Mouse (Mus musculus): Measurements from ENCODE around the gene Notum. TPM values are rescaled to one million over a fixed set of nuclear protein-coding genes. Genes with fewer than 3 reads are reported as not detected.

The Notum gene
- polyA plus RNA-seq, 1 experiment from 2014 or later, result 0.29 TPM

GRCm38 (mm10) chr11:120659509-120660300, 1.3 kb downstream of the Notum start:
- no peaks in the 10 kb centered on the region for H3K9me3 ChIP-seq (ENCODE audit: low read length)
- no peak overlapping the region for H3K9ac ChIP-seq (replicated peaks)
- H3K4me2 ChIP-seq (ENCODE audit: low read depth, low read length), result peak overlapping the region; percentile 72
- no peaks in the 10 kb centered on the region for H3K36me3 ChIP-seq (replicated peaks; ENCODE audit: insufficient read depth, low read length)
- 5% methylated on average over 44 of the region's 50 CpGs for WGBS (ENCODE audit: insufficient replicate concordance)
- H3K4me3 ChIP-seq (ENCODE audit: low read depth, low read length), result peak overlapping the region; percentile 45
- no peak for DNase-seq
- ATAC-seq, result peak; percentile 26; the same call in 1 of the 2 replicates
- H3K27ac ChIP-seq (ENCODE audit: low read depth), result no peak overlapping the region
- H3K27me3 ChIP-seq (ENCODE audit: insufficient read depth, low read length), result peaks cover 70% of the 10 kb centered on the region
- H3K4me1 ChIP-seq (ENCODE audit: insufficient read depth), result peaks cover 15% of the 10 kb centered on the region
- TF ChIP-seq EP300 (IDR thresholded peaks at IDR 0.05; ENCODE audit: low read depth) (no peak), CTCF (IDR thresholded peaks at IDR 0.05; ENCODE audit: low read depth) (no peak)

GRCm38 (mm10) chr11:120658876-120659410, 2.0 kb downstream of the Notum start:
- Histone ChIP-seq H3K36me3 (replicated peaks; ENCODE audit: insufficient read depth, low read length) (no peaks in the 10 kb centered on the region), H3K27ac (ENCODE audit: low read depth) (no peak overlapping the region), H3K9me3 (ENCODE audit: low read length) (no peaks in the 10 kb centered on the region), H3K4me3 (ENCODE audit: low read depth, low read length) (no peak overlapping the region), H3K9ac (replicated peaks) (no peak overlapping the region), H3K27me3 (ENCODE audit: insufficient read depth, low read length) (peaks cover 70% of the 10 kb centered on the region), H3K4me2 (ENCODE audit: low read depth, low read length) (no peak overlapping the region), H3K4me1 (ENCODE audit: insufficient read depth) (peaks cover 18% of the 10 kb centered on the region)
- no peak for TF ChIP-seq EP300 (IDR thresholded peaks at IDR 0.05; ENCODE audit: low read depth)
- peak; percentile 91 for TF ChIP-seq CTCF (IDR thresholded peaks at IDR 0.05; ENCODE audit: low read depth)
- ATAC-seq (0 out of 2 replicates have a peak, but pooled peaks have one; percentile 30), DNase-seq (peak; percentile 86)
- 2% methylated on average over 24 of the region's 24 CpGs for WGBS (ENCODE audit: insufficient replicate concordance)

GRCm38 (mm10) chr11:120657301-120657700, 3.7 kb downstream of the Notum start:
- Histone ChIP-seq H3K4me1 (ENCODE audit: insufficient read depth) (peaks cover 18% of the 10 kb centered on the region), H3K9ac (replicated peaks) (no peak overlapping the region), H3K4me2 (ENCODE audit: low read depth, low read length) (no peak overlapping the region), H3K27ac (ENCODE audit: low read depth) (no peak overlapping the region), H3K36me3 (replicated peaks; ENCODE audit: insufficient read depth, low read length) (no peaks in the 10 kb centered on the region), H3K27me3 (ENCODE audit: insufficient read depth, low read length) (peaks cover 54% of the 10 kb centered on the region), H3K4me3 (ENCODE audit: low read depth, low read length) (no peak overlapping the region), H3K9me3 (ENCODE audit: low read length) (no peaks in the 10 kb centered on the region)
- 77% methylated on average over 4 of the region's 4 CpGs for WGBS (ENCODE audit: insufficient replicate concordance)
- DNase-seq (no peak), ATAC-seq (no peak)
- TF ChIP-seq EP300 (IDR thresholded peaks at IDR 0.05; ENCODE audit: low read depth), result no peak
- TF ChIP-seq CTCF (IDR thresholded peaks at IDR 0.05; ENCODE audit: low read depth), result no peak

GRCm38 (mm10) chr11:120654741-120655140, 6.2 kb downstream of the Notum start:
- ATAC-seq, result no peak
- Histone ChIP-seq H3K4me3 (ENCODE audit: low read depth, low read length) (no peak overlapping the region), H3K27ac (ENCODE audit: low read depth) (no peak overlapping the region), H3K4me1 (ENCODE audit: insufficient read depth) (peaks cover 8% of the 10 kb centered on the region; the same call in 1 of the 2 replicates), H3K9ac (replicated peaks) (no peak overlapping the region), H3K4me2 (ENCODE audit: low read depth, low read length) (no peak overlapping the region), H3K27me3 (ENCODE audit: insufficient read depth, low read length) (peaks cover 28% of the 10 kb centered on the region), H3K9me3 (ENCODE audit: low read length) (no peaks in the 10 kb centered on the region), H3K36me3 (replicated peaks; ENCODE audit: insufficient read depth, low read length) (no peaks in the 10 kb centered on the region)
- DNase-seq, result no peak
- TF ChIP-seq EP300 (IDR thresholded peaks at IDR 0.05; ENCODE audit: low read depth), result no peak
- no peak for TF ChIP-seq CTCF (IDR thresholded peaks at IDR 0.05; ENCODE audit: low read depth)
- WGBS (ENCODE audit: insufficient replicate concordance), result 68% methylated on average over 3 of the region's 3 CpGs

- no peak overlapping the region for H3K4me3 ChIP-seq (ENCODE audit: low read depth, low read length)
- DNase-seq (no peak), ATAC-seq (no peak)
- 0 out of 2 replicates have a peak, but pooled peaks cover under 1% of the 10 kb centered on the region for H3K27me3 ChIP-seq (ENCODE audit: insufficient read depth, low read length)
- no peaks in the 10 kb centered on the region for H3K36me3 ChIP-seq (replicated peaks; ENCODE audit: insufficient read depth, low read length)
- H3K9ac ChIP-seq (replicated peaks), result no peak overlapping the region
- H3K9me3 ChIP-seq (ENCODE audit: low read length), result no peaks in the 10 kb centered on the region
- H3K27ac ChIP-seq (ENCODE audit: low read depth), result no peak overlapping the region
- no peak overlapping the region for H3K4me2 ChIP-seq (ENCODE audit: low read depth, low read length)
- TF ChIP-seq EP300 (IDR thresholded peaks at IDR 0.05; ENCODE audit: low read depth) (no peak), CTCF (IDR thresholded peaks at IDR 0.05; ENCODE audit: low read depth) (peak; percentile 56)
- H3K4me1 ChIP-seq (ENCODE audit: insufficient read depth), result peaks cover 11% of the 10 kb centered on the region; the same call in 1 of the 2 replicates
- 67% methylated on average over 3 of the region's 3 CpGs for WGBS (ENCODE audit: insufficient replicate concordance)
These were observed 9.1 kb downstream of the Notum start for GRCm38 (mm10) chr11:120651872-120652271.

GRCm38 (mm10) chr11:120648001-120648476, 12.9 kb downstream of the Notum start, which contains the start of gene Myadml2:
Myadml2 (minus strand) TSS chr11:120648158.
- DNase-seq, result peak; percentile 76
- Histone ChIP-seq H3K4me2 (ENCODE audit: low read depth, low read length) (peak within 1 kb of the TSS; percentile 73), H3K36me3 (replicated peaks; ENCODE audit: insufficient read depth, low read length) (no peaks in the 10 kb centered on the region), H3K27ac (ENCODE audit: low read depth) (peak within 1 kb of the TSS; percentile 53), H3K9ac (replicated peaks) (peak within 1 kb of the TSS; percentile 52; the same call in 1 of the 2 replicates), H3K27me3 (ENCODE audit: insufficient read depth, low read length) (no peaks in the 10 kb centered on the region), H3K4me3 (ENCODE audit: low read depth, low read length) (peak within 1 kb of the TSS; percentile 36), H3K4me1 (ENCODE audit: insufficient read depth) (peaks cover 14% of the 10 kb centered on the region), H3K9me3 (ENCODE audit: low read length) (no peaks in the 10 kb centered on the region)
- WGBS (ENCODE audit: insufficient replicate concordance), result 5% methylated on average over 13 of the region's 13 CpGs
- ATAC-seq, result peak; percentile 65
- TF ChIP-seq EP300 (IDR thresholded peaks at IDR 0.05; ENCODE audit: low read depth) (no peak), CTCF (IDR thresholded peaks at IDR 0.05; ENCODE audit: low read depth) (0 out of 2 replicates have a peak, but pooled peaks have one; percentile 8)
